Mouse (Mus musculus) monocyte, adult 5-6 weeks (primary cell): ENCODE results near the gene Ctcf. TPM values are rescaled to one million over a fixed set of nuclear protein-coding genes. Genes with fewer than 3 reads are reported as not detected.
"Not testable (repeated sequence)": the region's sequence is repeated elsewhere in the genome, so short reads cannot be mapped to it uniquely, and the experiment has no call there.

Source experiments
- ATAC-seq: fragments of 153-309, 156-312 bp; replicated peaks from 2 replicates; pipeline ENCODE4 v1.8.0; 2017; ENCODE audit warnings: mild to moderate bottlenecking; ENCODE audit not compliant: low TSS enrichment, insufficient number of reproducible peaks, severe bottlenecking, poor library complexity, low FRiP score
- total RNA-seq: library from RNA; stranded (forward); fragments of 200-1000, 200-491, 200-594 nt; gene quantifications from 3 replicates; pipeline ENCODE4 v1.2.3, GENCODE M21; 2017

Gene Ctcf
- 75.1 to 125 TPM (median 91.9 TPM) in 3 replicates for total RNA-seq

- peak; percentile 77 for ATAC-seq
Measured at GRCm38 (mm10) chr8:105636018-105636962, at the start of gene Ctcf. Gene Ctcf, plus strand, starts transcription at chr8:105636568.

- no peak for ATAC-seq
Measured at GRCm38 (mm10) chr8:105592431-105592830, 43.9 kb upstream of the Ctcf start.

- ATAC-seq: no peak
Measured at GRCm38 (mm10) chr8:105593859-105594258, 42.5 kb upstream of the Ctcf start.

GRCm38 (mm10) chr8:105594451-105595242, 41.7 kb upstream of the Ctcf start:
- no peak for ATAC-seq

- ATAC-seq: peak; percentile 81
Measured at GRCm38 (mm10) chr8:105596362-105597034, 39.9 kb upstream of the Ctcf start.

GRCm38 (mm10) chr8:105598777-105599176, 37.6 kb upstream of the Ctcf start:
- ATAC-seq: no peak

- no peak for ATAC-seq
Measured at GRCm38 (mm10) chr8:105601301-105601700, 35.1 kb upstream of the Ctcf start.

- not testable (repeated sequence) for ATAC-seq
Measured at GRCm38 (mm10) chr8:105602540-105602939, 33.8 kb upstream of the Ctcf start.

GRCm38 (mm10) chr8:105604804-105605381, 31.5 kb upstream of the Ctcf start, which contains the start of gene Ripor1:
Gene Ripor1, plus strand, starts transcription at chr8:105605255.
- ATAC-seq: peak; percentile 18

- ATAC-seq: no peak
Measured at GRCm38 (mm10) chr8:105605491-105606188, 30.7 kb upstream of the Ctcf start.

- peak; percentile 23; the same call in 1 of the 2 replicates for ATAC-seq
Measured at GRCm38 (mm10) chr8:105606189-105607023, 30.0 kb upstream of the Ctcf start.

GRCm38 (mm10) chr8:105607062-105607461, 29.3 kb upstream of the Ctcf start:
- ATAC-seq: no peak

GRCm38 (mm10) chr8:105607684-105608083, 28.7 kb upstream of the Ctcf start:
- ATAC-seq: peak; percentile 25; the same call in 1 of the 2 replicates

GRCm38 (mm10) chr8:105609355-105609754, 27.0 kb upstream of the Ctcf start:
- ATAC-seq: no peak

GRCm38 (mm10) chr8:105609771-105610170, 26.6 kb upstream of the Ctcf start:
- ATAC-seq: no peak

- ATAC-seq: no peak
Measured at GRCm38 (mm10) chr8:105611836-105612235, 24.5 kb upstream of the Ctcf start.

- ATAC-seq: no peak
Measured at GRCm38 (mm10) chr8:105613037-105613436, 23.3 kb upstream of the Ctcf start.
